Mouse (Mus musculus) heart, embryonic 11.5 days (tissue): ENCODE results near the gene Lrrc29. TPM values are rescaled to one million over a fixed set of nuclear protein-coding genes. Genes with fewer than 3 reads are reported as not detected.

ENCODE experiments used
- ATAC-seq: fragments of 200-750 bp; cut with Nextera tagmentation; replicated peaks from 2 replicates; pipeline ENCODE4 v1.8.0; 2017; ENCODE audit warnings: moderate library complexity; ENCODE audit not compliant: insufficient number of reproducible peaks, low FRiP score, low TSS enrichment
- H3K27ac ChIP-seq: fragments of 300-500 bp; sonication (generic); 2 replicates; pipeline ENCODE4 v1.5.1; 2014; ENCODE audit warnings: mild to moderate bottlenecking, low read depth, low read length
- H3K27me3 ChIP-seq: fragments of 300-500 bp; sonication (generic); 2 replicates; pipeline ENCODE4 v1.6.1; 2014; ENCODE audit warnings: mild to moderate bottlenecking, low read length, mixed read lengths; ENCODE audit not compliant: control insufficient read depth, insufficient read depth
- H3K36me3 ChIP-seq: fragments of 300-500 bp; sonication (generic); 2 replicates; pipeline ENCODE4 v1.6.1; 2014; ENCODE audit warnings: mild to moderate bottlenecking, low read length, moderate library complexity, mixed read lengths; ENCODE audit not compliant: control insufficient read depth, insufficient read depth
- H3K4me1 ChIP-seq: fragments of 300-500 bp; sonication (generic); 2 replicates; pipeline ENCODE4 v1.6.1; 2014; ENCODE audit warnings: low read length; ENCODE audit not compliant: control insufficient read depth, insufficient read depth
- H3K4me2 ChIP-seq: fragments of 300-500 bp; sonication (generic); 2 replicates; pipeline ENCODE4 v1.6.1; 2014; ENCODE audit warnings: mild to moderate bottlenecking, moderate library complexity
- H3K4me3 ChIP-seq: fragments of 300-500 bp; sonication (generic); 2 replicates; pipeline ENCODE4 v1.5.1; 2014; ENCODE audit warnings: low read depth, low read length
- H3K9ac ChIP-seq: fragments of 300-500 bp; sonication (generic); 2 replicates; pipeline ENCODE4 v1.6.1; 2014; ENCODE audit warnings: mild to moderate bottlenecking, low read depth, low read length, moderate library complexity
- H3K9me3 ChIP-seq: fragments of 300-500 bp; sonication (generic); replicated peaks from 2 replicates; pipeline ENCODE4 v1.6.1; 2016; ENCODE audit warnings: low read length; ENCODE audit not compliant: control insufficient read depth
- WGBS: fragments of 180-500 bp; shearing (Covaris S2); extraction: QIAGEN DNeasy Blood & Tissue Kit; methylation state at CpG from one replicate; pipeline ENCODE4 v1.1.7; 2014; ENCODE audit not compliant: insufficient replicate concordance; 5-methylcytosine and 5-hydroxymethylcytosine counted together
- microRNA counts: library from miRNA; unstranded; fragments of <30 nt; microRNA quantifications from one replicate; lab custom pipeline; 2015
- microRNA-seq: library from miRNA; unstranded; fragments of <30 nt; microRNA quantifications from one replicate; pipeline ENCODE4, GENCODE M21; 2016; ENCODE audit warnings: borderline number of aligned reads
- polyA plus RNA-seq: library from polyadenylated mRNA; unstranded; fragments of >200 nt; fragmentation: Nextera tagmentation; extraction: Ambion mirVana; gene quantifications from 2 replicates; pipeline ENCODE4 v1.2.1, GENCODE M21; 2014

The Lrrc29 gene
- polyA plus RNA-seq, 1 experiment from 2014 or later, result 1.3 TPM

DNA sequence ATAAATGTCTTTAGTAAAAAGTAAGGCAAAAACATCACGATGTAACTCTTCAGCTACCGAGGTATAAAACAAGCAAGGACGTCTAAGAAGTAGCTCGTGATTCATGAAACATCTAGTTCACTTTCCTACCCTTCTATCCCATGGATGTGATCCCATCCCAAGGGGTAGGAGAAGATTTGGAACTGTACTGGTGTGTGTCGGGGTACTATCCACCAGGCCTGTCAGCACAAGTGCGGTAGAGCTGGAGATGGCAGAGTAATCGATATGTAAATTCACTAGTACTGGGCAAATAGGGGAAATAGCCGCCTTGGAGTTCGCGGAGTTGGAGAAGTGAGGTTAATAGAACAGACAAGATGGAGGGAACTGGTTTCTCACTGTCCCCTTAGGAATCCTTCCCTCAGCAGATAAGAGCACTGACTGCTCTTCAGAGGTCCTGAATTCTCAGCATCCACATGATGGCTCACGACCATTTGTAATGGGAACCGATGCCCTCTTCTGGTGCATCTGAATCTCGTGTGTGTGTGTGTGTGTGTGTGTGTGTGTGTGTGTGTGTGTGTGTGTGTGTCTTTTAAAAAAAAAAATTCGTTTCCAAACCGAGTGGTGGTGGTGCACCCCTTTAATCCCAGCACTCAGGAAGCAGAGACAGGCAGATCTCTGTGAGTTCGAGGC lies 62.7 kb downstream of the Lrrc29 start:
- Histone ChIP-seq H3K9ac (no peak overlapping the region; the same call in 1 of the 2 replicates), H3K4me1 (peaks cover 14% of the 10 kb centered on the region), H3K9me3 (peaks cover 5% of the 10 kb centered on the region; the same call in 1 of the 2 replicates), H3K4me2 (peak overlapping the region; percentile 97; the same call in 1 of the 2 replicates), H3K36me3 (no peaks in the 10 kb centered on the region), H3K27me3 (peaks cover 57% of the 10 kb centered on the region), H3K4me3 (peak overlapping the region; percentile 81), H3K27ac (no peak overlapping the region)
- WGBS, result 38% methylated on average over 16 of the region's 16 CpGs
- ATAC-seq, result no peak

MicroRNAs encoded within 50 kb of the gene (microRNA counts, 519-probe panel; counts per million panel counts)
- 3,759 counts per million, percentile 22 among the panel's probes with 10 or more counts for microRNA mmu-miR-328 (lab: Ali Mortazavi, UCI)

Small RNAs within 50 kb of the gene (microRNA-seq; reads per million reads assigned to microRNA genes)
- gene Gm27320, result not detected
- gene Mir328, result 289 reads per million, percentile 74 among the genes with 10 or more reads in this experiment

Other genes starting within 250 kb of the Lrrc29 start
- gene Ces3b, start 242.5 kb downstream of the Lrrc29 start, polyA plus RNA-seq, result not detected in 2 replicates
- not detected in 2 replicates for gene Ces4a, start 194.5 kb downstream of the Lrrc29 start, polyA plus RNA-seq
- gene Cbfb, start 155.6 kb downstream of the Lrrc29 start, polyA plus RNA-seq, result 57.2 and 61.2 TPM in 2 replicates
- gene D230025D16Rik, start 101.1 kb downstream of the Lrrc29 start, polyA plus RNA-seq, result 20.9 and 21.6 TPM in 2 replicates
- gene B3gnt9, start 71.1 kb downstream of the Lrrc29 start, polyA plus RNA-seq, result 8.6 and 10.0 TPM in 2 replicates
- gene Tradd, start 61.7 kb downstream of the Lrrc29 start, polyA plus RNA-seq, result 14.3 and 17.0 TPM in 2 replicates
- 2.3 and 2.8 TPM in 2 replicates for gene Fbxl8, start 61.6 kb downstream of the Lrrc29 start, polyA plus RNA-seq
- gene Hsf4, start 56.5 kb downstream of the Lrrc29 start, polyA plus RNA-seq, result not detected in 2 replicates
- gene Nol3, start 50.1 kb downstream of the Lrrc29 start, polyA plus RNA-seq, result 1.8 and 2.0 TPM in 2 replicates
- 4.5 and 6.7 TPM in 2 replicates for gene 4931428F04Rik, start 36.4 kb downstream of the Lrrc29 start, polyA plus RNA-seq
- gene Exoc3l, start 30.2 kb downstream of the Lrrc29 start, polyA plus RNA-seq, result 10.8 and 15.0 TPM in 2 replicates
- gene E2f4, start 28.6 kb downstream of the Lrrc29 start, polyA plus RNA-seq, result 70.7 and 81.9 TPM in 2 replicates
- gene Elmo3, start 20.7 kb downstream of the Lrrc29 start, polyA plus RNA-seq, result 2.9 and 4.2 TPM in 2 replicates
- 83.5 and 88.7 TPM in 2 replicates for gene Tmem208, start 76 bp upstream of the Lrrc29 start, polyA plus RNA-seq
- gene Fhod1, start 21.7 kb upstream of the Lrrc29 start, polyA plus RNA-seq, result 2.8 and 3.1 TPM in 2 replicates
- 1.5 and 2.1 TPM in 2 replicates for gene Slc9a5, start 22.6 kb upstream of the Lrrc29 start, polyA plus RNA-seq
- 0.11 TPM in 1 of 2 replicates, not detected in the other for gene Plekhg4, start 47.0 kb upstream of the Lrrc29 start, polyA plus RNA-seq
- not detected in 2 replicates for gene Kctd19, start 87.2 kb upstream of the Lrrc29 start, polyA plus RNA-seq
- gene Lrrc36, start 87.3 kb upstream of the Lrrc29 start, polyA plus RNA-seq, result not detected in 2 replicates
- gene Tppp3, start 145.2 kb upstream of the Lrrc29 start, polyA plus RNA-seq, result 21.0 and 21.1 TPM in 2 replicates
- 15.0 and 17.1 TPM in 2 replicates for gene Zdhhc1, start 170.6 kb upstream of the Lrrc29 start, polyA plus RNA-seq
- 6.4 and 8.2 TPM in 2 replicates for gene Hsd11b2, start 192.5 kb upstream of the Lrrc29 start, polyA plus RNA-seq
- gene Atp6v0d1, start 239.8 kb upstream of the Lrrc29 start, polyA plus RNA-seq, result 80.7 and 86.3 TPM in 2 replicates